ENCODE assay signal across 8 mouse cellular contexts in the genomic region with DNA sequence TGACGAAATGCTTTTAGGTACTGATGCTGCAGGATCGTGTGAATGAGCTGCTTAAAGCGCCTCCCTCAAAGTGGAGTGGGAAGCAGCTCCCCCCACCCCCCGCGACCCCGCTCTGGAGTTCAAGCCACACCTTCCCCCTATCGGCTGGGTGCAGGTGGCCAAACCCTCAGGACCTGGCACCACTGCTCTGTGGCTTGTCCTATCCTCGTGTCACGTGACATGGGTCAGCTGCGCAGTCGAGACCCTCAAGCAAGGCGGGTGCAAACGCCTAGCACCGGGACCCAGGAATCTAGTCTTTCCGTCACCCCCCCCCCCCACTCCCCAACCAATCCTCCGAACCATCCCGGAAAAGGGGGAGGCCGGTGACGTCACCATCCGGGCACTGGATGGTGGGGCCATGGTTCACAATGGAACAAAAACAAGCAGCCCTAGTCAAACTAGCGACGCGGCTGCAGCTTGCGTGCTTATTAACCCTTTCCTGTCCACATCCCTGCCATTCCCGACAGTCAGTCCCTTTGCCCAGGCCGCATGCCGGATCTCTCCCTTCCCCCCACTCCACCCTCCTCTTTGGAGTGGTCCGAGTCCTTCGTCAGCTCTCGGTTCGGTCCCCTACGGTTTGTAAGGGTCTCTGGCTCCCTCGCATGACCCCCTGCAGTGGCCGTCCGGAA. TPM values are rescaled to one million over a fixed set of nuclear protein-coding genes. Genes with fewer than 3 reads are reported as not detected.
DNase-seq lines count a peak whose midpoint lies in the region; ATAC-seq lines count a peak whose summit lies in the region.

No protein-coding gene starts in this region.

- peak; percentile 93 for ATAC-seq in hindbrain, embryonic 16.5 days
- ATAC-seq in megakaryocyte, adult 5-6 weeks (ENCODE audit: poor library complexity, severe bottlenecking) = peak; percentile 33

- H3K27me3 ChIP-seq in hindbrain, embryonic 16.5 days (replicated peaks; ENCODE audit: control insufficient read depth, insufficient read depth, low read length) = no peaks in the 10 kb centered on the region; the same call in 1 of the 2 replicates

- H3K9ac ChIP-seq in hindbrain, embryonic 16.5 days (ENCODE audit: low read depth, low read length) = peak overlapping the region; percentile 62

- 21% methylated on average over 33 of the region's 35 CpGs for WGBS in hindbrain, embryonic 16.5 days

- peak; percentile 80 for DNase-seq in T-cell, adult 2 months (ENCODE audit: low spot score)
- peak; percentile 74 to 90 for DNase-seq in cerebellum, postnatal 4 days (ENCODE audit: low spot score in 2 of 2)
- DNase-seq in gastrocnemius, adult 18-20 months (ENCODE audit: low spot score) = peak; percentile 87
- DNase-seq in left cerebral cortex, adult 8-10 months (ENCODE audit: low spot score in 2 of 2) = peak; percentile 71 to 95
- DNase-seq in right cerebral cortex, adult 2 months (ENCODE audit: low spot score in 2 of 2) = peak; percentile 88 to 89
- DNase-seq in urinary bladder, postnatal 25 days (ENCODE audit: low spot score) = peak; percentile 80

- no peaks in the 10 kb centered on the region for H3K36me3 ChIP-seq in hindbrain, embryonic 16.5 days (ENCODE audit: control insufficient read depth, insufficient read depth, low read length)

- H3K9me3 ChIP-seq in hindbrain, embryonic 16.5 days (ENCODE audit: control insufficient read depth, low read length) = no peaks in the 10 kb centered on the region; the same call in 1 of the 2 replicates

- peak overlapping the region; percentile 95 for H3K27ac ChIP-seq in hindbrain, embryonic 16.5 days (ENCODE audit: low read depth, low read length)

- peak overlapping the region; percentile 73 for H3K4me3 ChIP-seq in hindbrain, embryonic 16.5 days (ENCODE audit: low read length)

- peak overlapping the region; percentile 53 for H3K4me2 ChIP-seq in hindbrain, embryonic 16.5 days (ENCODE audit: low read length)

- H3K4me1 ChIP-seq in hindbrain, embryonic 16.5 days (ENCODE audit: control insufficient read depth, insufficient read depth, low read depth, low read length) = no peaks in the 10 kb centered on the region

RNA-seq across cellular contexts. Expression of a gene that starts 0.6 kb away (rescaled TPM):
- 100 to 1,000 TPM; 129 to 157 TPM for total RNA-seq in gastrocnemius, adult 18-20 months (2021)
- 22.9 and 29.8 TPM in 2 replicates for polyA plus RNA-seq in hindbrain, embryonic 16.5 days (2015; fragmentation: Nextera tagmentation; extraction: Ambion mirVana)
- total RNA-seq in left cerebral cortex, adult 8-10 months (2022) = 100 to 1,000 TPM; 213 to 269 (median 245) TPM
- 98.3 and 106 TPM in 2 replicates for total RNA-seq in megakaryocyte, adult 5-6 weeks (2015)
- 94.6 and 121 TPM in 2 replicates for total RNA-seq in megakaryocyte, adult 5-6 weeks (2017)

Comparison
In these comparisons a context has a peak if more than half of its experiments do, and no peak if none do; other contexts are left out.
1. Peak in every context shown above with its lines: DNase-seq, ATAC-seq, H3K4me3 ChIP-seq and H3K27ac ChIP-seq.